In the genomic region with DNA sequence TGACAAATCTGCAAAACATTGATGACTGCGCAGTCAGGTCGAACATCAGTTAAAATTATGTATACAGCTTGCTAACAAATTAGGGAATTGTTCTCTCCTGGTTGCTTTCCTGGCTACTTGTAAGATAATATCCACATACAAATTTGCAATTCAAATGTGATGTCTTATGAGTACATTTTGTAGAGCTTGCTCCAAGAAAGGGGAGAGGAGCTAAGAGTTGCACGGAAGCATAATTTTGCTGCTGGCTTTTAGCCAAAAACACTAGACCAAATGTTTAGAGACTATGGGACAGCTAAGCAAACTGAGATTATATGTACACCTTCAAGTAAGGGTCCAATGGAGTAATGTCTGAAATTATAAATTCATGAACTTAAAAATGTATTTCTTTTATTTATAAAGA, we compare ENCODE assay signal across 20 mouse cellular contexts.
DNase-seq lines count a peak whose midpoint lies in the region; ATAC-seq and TF ChIP-seq lines count a peak whose summit lies in the region.
"Had no signal": no experiment of that assay in that cellular context is flagged by ENCODE, and none has a peak within 500 bp of the region (broad histone marks: within the 10 kb centered on the region; RNA-seq: fewer than 3 reads in every experiment).

No protein-coding gene starts in this region.

- H3K4me2 ChIP-seq in hindbrain, embryonic 13.5 days: no peak overlapping the region
- H3K4me2 ChIP-seq in hindbrain, embryonic 16.5 days (ENCODE audit: low read length): no peak overlapping the region
- H3K4me2 ChIP-seq in lung, embryonic 16.5 days (ENCODE audit: low read depth, low read length): peak overlapping the region; percentile 3; the same call in 1 of the 2 replicates
- H3K4me2 ChIP-seq: embryonic facial prominence, embryonic 12.5 days; forebrain, embryonic 15.5 days; intestine, embryonic 15.5 days had no signal

- no peak for TF ChIP-seq POLR2A in lung, adult 2 months (IDR thresholded peaks at IDR 0.05; ENCODE audit: borderline replicate concordance, extremely low read depth, low read depth, low read length)
- TF ChIP-seq POLR2A in brain, embryonic 14.5 days (IDR thresholded peaks at IDR 0.05; ENCODE audit: borderline replicate concordance, extremely low read depth, insufficient read depth, insufficient read length, poor library complexity, severe bottlenecking): no peak

- peaks cover 31% of the 10 kb centered on the region for H3K4me1 ChIP-seq in hindbrain, embryonic 13.5 days (replicated peaks)
- peaks cover 2% of the 10 kb centered on the region; the same call in 1 of the 2 replicates for H3K4me1 ChIP-seq in hindbrain, embryonic 16.5 days (ENCODE audit: control insufficient read depth, insufficient read depth, low read depth, low read length)
- H3K4me1 ChIP-seq in lung, embryonic 16.5 days (replicated peaks; ENCODE audit: control insufficient read depth, insufficient read depth, low read length): no peaks in the 10 kb centered on the region
- no peaks in the 10 kb centered on the region for H3K4me1 ChIP-seq in lung, adult 2 months (ENCODE audit: control insufficient read depth, insufficient read depth, low read length)
- H3K4me1 ChIP-seq: heart, embryonic 10.5 days; intestine, embryonic 15.5 days had no signal

- no peak overlapping the region for H3K4me3 ChIP-seq in hindbrain, embryonic 13.5 days
- H3K4me3 ChIP-seq in hindbrain, embryonic 16.5 days (ENCODE audit: low read length): no peak overlapping the region
- H3K4me3 ChIP-seq in lung, embryonic 16.5 days (ENCODE audit: low read length): no peak overlapping the region
- H3K4me3 ChIP-seq in lung, adult 2 months (replicated peaks; ENCODE audit: extremely low read depth, low read depth, low read length): no peak overlapping the region
- H3K4me3 ChIP-seq: embryonic facial prominence, embryonic 12.5 days; forebrain, embryonic 15.5 days; heart, embryonic 10.5 days; intestine, embryonic 15.5 days had no signal

- no peaks in the 10 kb centered on the region for H3K27me3 ChIP-seq in hindbrain, embryonic 13.5 days
- no peaks in the 10 kb centered on the region for H3K27me3 ChIP-seq in hindbrain, embryonic 16.5 days (replicated peaks; ENCODE audit: control insufficient read depth, insufficient read depth, low read length)
- no peaks in the 10 kb centered on the region for H3K27me3 ChIP-seq in lung, embryonic 16.5 days (ENCODE audit: control insufficient read depth, insufficient read depth, low read depth, low read length)
- H3K27me3 ChIP-seq: embryonic facial prominence, embryonic 12.5 days; forebrain, embryonic 15.5 days; intestine, embryonic 15.5 days had no signal

- TF ChIP-seq CTCF in lung, adult 2 months (IDR thresholded peaks at IDR 0.05; ENCODE audit: insufficient read depth, low read length): no peak
- TF ChIP-seq CTCF in brain, embryonic 14.5 days (IDR thresholded peaks at IDR 0.05; ENCODE audit: borderline replicate concordance, extremely low read depth, insufficient read depth, insufficient read length): no peak

- no peak for ATAC-seq in hindbrain, embryonic 13.5 days (ENCODE audit: low FRiP score)
- no peak for ATAC-seq in hindbrain, embryonic 16.5 days
- no peak for ATAC-seq in lung, embryonic 16.5 days (ENCODE audit: low read depth)
- ATAC-seq: forebrain, embryonic 15.5 days; intestine, embryonic 15.5 days had no signal

- H3K9me3 ChIP-seq in hindbrain, embryonic 13.5 days: no peaks in the 10 kb centered on the region
- no peaks in the 10 kb centered on the region for H3K9me3 ChIP-seq in hindbrain, embryonic 16.5 days (ENCODE audit: control insufficient read depth, low read length)
- peaks cover 3% of the 10 kb centered on the region for H3K9me3 ChIP-seq in lung, embryonic 16.5 days (ENCODE audit: control insufficient read depth, low read length)
- H3K9me3 ChIP-seq: embryonic facial prominence, embryonic 12.5 days; forebrain, embryonic 15.5 days; intestine, embryonic 15.5 days had no signal

- H3K36me3 ChIP-seq in hindbrain, embryonic 13.5 days: no peaks in the 10 kb centered on the region
- H3K36me3 ChIP-seq in hindbrain, embryonic 16.5 days (ENCODE audit: control insufficient read depth, insufficient read depth, low read length): no peaks in the 10 kb centered on the region
- H3K36me3 ChIP-seq in lung, embryonic 16.5 days (ENCODE audit: control insufficient read depth, insufficient read depth, low read length): no peaks in the 10 kb centered on the region
- H3K36me3 ChIP-seq: embryonic facial prominence, embryonic 12.5 days; forebrain, embryonic 15.5 days; heart, embryonic 10.5 days; intestine, embryonic 15.5 days had no signal

- H3K9ac ChIP-seq in hindbrain, embryonic 13.5 days: no peak overlapping the region
- H3K9ac ChIP-seq in hindbrain, embryonic 16.5 days (ENCODE audit: low read depth, low read length): no peak overlapping the region
- no peak overlapping the region for H3K9ac ChIP-seq in lung, embryonic 16.5 days (ENCODE audit: low read length)
- H3K9ac ChIP-seq: embryonic facial prominence, embryonic 12.5 days; forebrain, embryonic 15.5 days; intestine, embryonic 15.5 days had no signal

- 67% methylated on average over 3 of the region's 3 CpGs for WGBS in hindbrain, embryonic 13.5 days
- 63% methylated on average over 3 of the region's 3 CpGs for WGBS in hindbrain, embryonic 16.5 days
- WGBS in lung, embryonic 16.5 days: 58% methylated on average over 3 of the region's 3 CpGs
- 74% methylated on average over 3 of the region's 3 CpGs for WGBS in lung, adult 2 months

- 0 out of 2 replicates have a peak overlapping the region, but pooled peaks have one; percentile 46 for H3K27ac ChIP-seq in hindbrain, embryonic 13.5 days
- no peak overlapping the region for H3K27ac ChIP-seq in hindbrain, embryonic 16.5 days (ENCODE audit: low read depth, low read length)
- no peak overlapping the region for H3K27ac ChIP-seq in lung, embryonic 16.5 days (ENCODE audit: low read length)
- H3K27ac ChIP-seq: embryonic facial prominence, embryonic 12.5 days; forebrain, embryonic 15.5 days; heart, embryonic 10.5 days; intestine, embryonic 15.5 days had no signal

- no peak for DNase-seq in lung, adult 2 months
- peak; percentile 26 for DNase-seq in brain, adult 2 months (ENCODE audit: low read depth, low spot score)
- DNase-seq in brain, embryonic 14.5 days (ENCODE audit: low read depth): peak; percentile 60
- DNase-seq: adrenal gland, adult 2 months; adrenal gland, postnatal 25 days; cerebellum, adult 11 months; cerebellum, adult 8-10 months; cerebellum, postnatal 14 days; embryo, embryonic 11 days; gastrocnemius, postnatal 10 days; heart, adult 18-20 months; heart, postnatal 10 days; heart, postnatal 4 days had no signal
